Mouse (Mus musculus): ENCODE measurements around the gene Whrn. TPM values are rescaled to one million over a fixed set of nuclear protein-coding genes. Genes with fewer than 3 reads are reported as not detected.

Gene Whrn
- total RNA-seq, 2 experiments from 2014 or later = 1.7 to 2.0 TPM

GRCm38 (mm10) chr4:63417318-63417957, 78.4 kb downstream of the Whrn start:
- DNase-seq = peak; percentile 81
- intact Hi-C loops (cut with DNase I; ENCODE audit: low total_unique reads) = loop anchor here (5.0 kb wide), 2 partner anchors 425 to 530 kb away; no protein-coding TSS in a partner anchor

- intact Hi-C loops (cut with DNase I; ENCODE audit: low total_unique reads) = loop anchor here (5.0 kb wide), 2 partner anchors 427 to 532 kb away; no protein-coding TSS in a partner anchor
Observed at GRCm38 (mm10) chr4:63414951-63415350, 80.8 kb downstream of the Whrn start.

GRCm38 (mm10) chr4:63411222-63411621, 84.6 kb downstream of the Whrn start:
- no peak for DNase-seq
- intact Hi-C loops (cut with DNase I; ENCODE audit: low total_unique reads) = no loop called here

More at GRCm38 (mm10) chr4:63414951-63415350, 80.8 kb downstream of the Whrn start:
- DNase-seq = no peak

- intact Hi-C loops (cut with DNase I; ENCODE audit: low total_unique reads) = no loop called here
- DNase-seq = peak; percentile 95
Observed at GRCm38 (mm10) chr4:63410583-63410934, 85.2 kb downstream of the Whrn start.

- DNase-seq = peak; percentile 82
- intact Hi-C loops (cut with DNase I; ENCODE audit: low total_unique reads) = loop anchor here (2.0 kb wide), 1 partner anchor 39 kb away; no protein-coding TSS in a partner anchor
Observed at GRCm38 (mm10) chr4:63409908-63410582, 85.7 kb downstream of the Whrn start.

GRCm38 (mm10) chr4:63409317-63409907, 86.4 kb downstream of the Whrn start:
- intact Hi-C loops (cut with DNase I; ENCODE audit: low total_unique reads) = loop anchor here (2.0 kb wide), 1 partner anchor 39 kb away; no protein-coding TSS in a partner anchor
- no peak for DNase-seq

GRCm38 (mm10) chr4:63408649-63409048, 87.1 kb downstream of the Whrn start:
- peak; percentile 62 for DNase-seq
- intact Hi-C loops (cut with DNase I; ENCODE audit: low total_unique reads) = loop anchor here (2.0 kb wide), 1 partner anchor 38 kb away; no protein-coding TSS in a partner anchor

GRCm38 (mm10) chr4:63408247-63408646, 87.5 kb downstream of the Whrn start:
- DNase-seq = no peak

GRCm38 (mm10) chr4:63405683-63406082, 90.1 kb downstream of the Whrn start:
- intact Hi-C loops (cut with DNase I; ENCODE audit: low total_unique reads) = no loop called here
- no peak for DNase-seq

More at GRCm38 (mm10) chr4:63408247-63408646, 87.5 kb downstream of the Whrn start:
- intact Hi-C loops (cut with DNase I; ENCODE audit: low total_unique reads) = loop anchor here (2.0 kb wide), 1 partner anchor 37 kb away; no protein-coding TSS in a partner anchor

GRCm38 (mm10) chr4:63405051-63405450, 90.7 kb downstream of the Whrn start:
- intact Hi-C loops (cut with DNase I; ENCODE audit: low total_unique reads) = no loop called here
- DNase-seq = no peak

- DNase-seq = no peak
- intact Hi-C loops (cut with DNase I; ENCODE audit: low total_unique reads) = no loop called here
Observed at GRCm38 (mm10) chr4:63404205-63404604, 91.6 kb downstream of the Whrn start.

GRCm38 (mm10) chr4:63403040-63403959, 92.5 kb downstream of the Whrn start, which contains the start of gene Akna:
Gene Akna (minus strand): TSS chr4:63403354.
- peak; percentile 95 for DNase-seq
- intact Hi-C loops (cut with DNase I; ENCODE audit: low total_unique reads) = no loop called here

GRCm38 (mm10) chr4:63402558-63402957, 93.2 kb downstream of the Whrn start:
- no peak for DNase-seq
- intact Hi-C loops (cut with DNase I; ENCODE audit: low total_unique reads) = no loop called here

GRCm38 (mm10) chr4:63402056-63402455, 93.7 kb downstream of the Whrn start:
- no peak for DNase-seq
- intact Hi-C loops (cut with DNase I; ENCODE audit: low total_unique reads) = no loop called here

- DNase-seq = no peak
- intact Hi-C loops (cut with DNase I; ENCODE audit: low total_unique reads) = no loop called here
Observed at GRCm38 (mm10) chr4:63401620-63402019, 94.2 kb downstream of the Whrn start.

GRCm38 (mm10) chr4:63400541-63401306, 95.1 kb downstream of the Whrn start:
- no peak for DNase-seq
- intact Hi-C loops (cut with DNase I; ENCODE audit: low total_unique reads) = no loop called here

GRCm38 (mm10) chr4:63399691-63400270, 96.0 kb downstream of the Whrn start:
- intact Hi-C loops (cut with DNase I; ENCODE audit: low total_unique reads) = no loop called here
- no peak for DNase-seq

Data from gastrocnemius, postnatal 14 days (tissue).